Mouse (Mus musculus) large intestine, adult 2 months (tissue): Measurements from ENCODE around the gene Gm13083. TPM values are rescaled to one million over a fixed set of nuclear protein-coding genes. Genes with fewer than 3 reads are reported as not detected.
"Not testable (repeated sequence)": the region's sequence is repeated elsewhere in the genome, so short reads cannot be mapped to it uniquely, and the experiment has no call there.

Source experiments
- DNase-seq: peaks from one replicate; pipeline ENCODE4 v3.0.0-alpha.2; 2012; ENCODE audit warnings: low read depth, low spot score
- WGBS: fragments of 180-500 bp; shearing (Covaris S2); methylation state at CpG from one replicate; pipeline ENCODE4 v1.1.7; 2018; 5-methylcytosine and 5-hydroxymethylcytosine counted together
- polyA plus RNA-seq: library from polyadenylated mRNA; depleted of rRNA; stranded (reverse); fragments of >200 nt; gene quantifications from 2 replicates; pipeline ENCODE4 v1.2.3, GENCODE M21; 2012; rRNA removed

Gene Gm13083
- not detected in 2 replicates for polyA plus RNA-seq

GRCm38 (mm10) chr4:143614703-143615102, at the start of gene Gm13083:
TSS of gene Gm13083 (plus strand) at chr4:143615003.
- not testable (repeated sequence) for DNase-seq

GRCm38 (mm10) chr4:143611927-143612326, 2.9 kb upstream of the Gm13083 start:
- 85% methylated on average over 9 of the region's 9 CpGs for WGBS

GRCm38 (mm10) chr4:143618101-143618500, 3.3 kb downstream of the Gm13083 start:
- WGBS = 66% methylated on average over 4 of the region's 4 CpGs
- not testable (repeated sequence) for DNase-seq

More at GRCm38 (mm10) chr4:143611927-143612326, 2.9 kb upstream of the Gm13083 start:
- DNase-seq = not testable (repeated sequence)

GRCm38 (mm10) chr4:143657146-143657545, 42.3 kb downstream of the Gm13083 start, which contains the start of gene Gm13088:
TSS of gene Gm13088 (minus strand) at chr4:143657246.
- DNase-seq = not testable (repeated sequence)

Other genes starting within 250 kb of the Gm13083 start
- not detected in 2 replicates for gene Pramel1, start 220.6 kb upstream of the Gm13083 start, polyA plus RNA-seq
- gene Pramef8, start 202.6 kb upstream of the Gm13083 start, polyA plus RNA-seq = 5.9 and 6.5 TPM in 2 replicates
- gene Oog4, start 164.7 kb upstream of the Gm13083 start, polyA plus RNA-seq = not detected in 2 replicates
- not detected in 2 replicates for gene Gm13043, start 103.7 kb upstream of the Gm13083 start, polyA plus RNA-seq
- gene Gm13040, start 79.0 kb upstream of the Gm13083 start, polyA plus RNA-seq = not detected in 2 replicates
- not detected in 2 replicates for gene BC080695, start 63.3 kb upstream of the Gm13083 start, polyA plus RNA-seq
- not detected in 2 replicates for gene Gm13057, start 63.3 kb upstream of the Gm13083 start, polyA plus RNA-seq
- not detected in 2 replicates for gene Gm13088, start 42.2 kb downstream of the Gm13083 start, polyA plus RNA-seq
- not detected in 2 replicates for gene Gm13089, start 87.7 kb downstream of the Gm13083 start, polyA plus RNA-seq
- gene Gm13078, start 104.5 kb downstream of the Gm13083 start, polyA plus RNA-seq = not detected in 2 replicates
- not detected in 2 replicates for gene Gm13023, start 174.3 kb downstream of the Gm13083 start, polyA plus RNA-seq
- gene Gm13084, start 201.1 kb downstream of the Gm13083 start, polyA plus RNA-seq = not detected in 2 replicates
- not detected in 2 replicates for gene Gm13103, start 231.5 kb downstream of the Gm13083 start, polyA plus RNA-seq